Mouse (Mus musculus) CH12.LX (cell line): ENCODE data around the gene Gm20388.

ENCODE experiments used
- CTCF ChIP-seq, 2 experiments: IDR thresholded peaks in 1 of 2; conservative IDR thresholded peaks in 1 of 2; 2 replicates each; pipeline ENCODE4 v1.5.1; 2011 to 2012; ENCODE audit warnings: low read depth in 2 of 2, low read length in 2 of 2, improper control_type of control experiment in 1 of 2, inconsistent platforms in 1 of 2, mild to moderate bottlenecking in 1 of 2, moderate library complexity in 1 of 2
- ELF1 ChIP-seq: IDR thresholded peaks from 2 replicates; pipeline ENCODE4 v1.6.1; 2014; ENCODE audit warnings: low read depth, mild to moderate bottlenecking, inconsistent platforms, low read length, improper control_type of control experiment
- EP300 ChIP-seq: IDR thresholded peaks from 2 replicates; pipeline ENCODE4 v1.6.1; 2011; ENCODE audit warnings: low read length, improper control_type of control experiment
- UBTF ChIP-seq: IDR thresholded peaks from 2 replicates; pipeline ENCODE4 v1.6.1; 2012; ENCODE audit warnings: low read depth, mild to moderate bottlenecking, inconsistent platforms, low read length, improper control_type of control experiment, moderate library complexity

GRCm38 (mm10) chr8:120700053-120700452 lies 789.4 kb downstream of the Gm20388 start:
- TF ChIP-seq UBTF (no peak), CTCF (conservative IDR thresholded peaks at IDR 0.05 in 1 of 2, IDR thresholded peaks at IDR 0.05 in 1 of 2; ENCODE audit: low read depth in 2 of 2, low read length in 2 of 2) (no peak), EP300 (no peak), ELF1 (no peak)
